Mouse (Mus musculus) MEL (cell line): ENCODE data around the gene Plcxd2.

Experiments
- CHD2 ChIP-seq: IDR thresholded peaks from 2 replicates; pipeline ENCODE4 v1.6.1; 2011; ENCODE audit warnings: low read length, improper control_type of control experiment
- CTCF ChIP-seq, 3 experiments: IDR thresholded peaks in 2 of 3; conservative IDR thresholded peaks in 1 of 3; 2 replicates each; pipeline ENCODE4 v1.5.1; 2011 to 2012; ENCODE audit warnings: low read length in 3 of 3, low read depth in 2 of 3, mild to moderate bottlenecking in 2 of 3, improper control_type of control experiment in 1 of 3, inconsistent platforms in 1 of 3, mixed read lengths in 1 of 3, moderate library complexity in 1 of 3; ENCODE audit not compliant: control insufficient read depth in 1 of 3, insufficient read depth in 1 of 3, poor library complexity in 1 of 3, severe bottlenecking in 1 of 3
- EP300 ChIP-seq, 2 experiments: IDR thresholded peaks; 2 replicates each; pipeline ENCODE4 v1.6.1; 2011; ENCODE audit warnings: improper control_type of control experiment in 2 of 2, low read length in 2 of 2, low read depth in 1 of 2, mild to moderate bottlenecking in 1 of 2
- HCFC1 ChIP-seq: IDR thresholded peaks from 2 replicates; pipeline ENCODE4 v1.6.1; 2012; ENCODE audit warnings: low read depth, mild to moderate bottlenecking, inconsistent platforms, low read length, improper control_type of control experiment, moderate library complexity
- JUND ChIP-seq: IDR thresholded peaks from 2 replicates; pipeline ENCODE4 v1.6.1; 2011; ENCODE audit warnings: low read depth, mild to moderate bottlenecking, improper control_type of control experiment, low read length
- MYC ChIP-seq: IDR thresholded peaks from 2 replicates; pipeline ENCODE4 v1.6.1; 2011; ENCODE audit warnings: low read depth, mild to moderate bottlenecking, low read length, improper control_type of control experiment, moderate library complexity
- POLR2A ChIP-seq, 2 experiments: IDR thresholded peaks; 2 replicates each; pipeline ENCODE4 v1.6.1; 2011 to 2012; ENCODE audit warnings: low read length in 2 of 2, mild to moderate bottlenecking in 2 of 2, control low read depth in 1 of 2, improper control_type of control experiment in 1 of 2, low read depth in 1 of 2, moderate library complexity in 1 of 2; ENCODE audit not compliant: control insufficient read depth in 1 of 2, insufficient read depth in 1 of 2, poor library complexity in 1 of 2
- UBTF ChIP-seq: IDR thresholded peaks from 2 replicates; pipeline ENCODE4 v1.6.1; 2012; ENCODE audit warnings: low read depth, mild to moderate bottlenecking, inconsistent platforms, low read length, improper control_type of control experiment, moderate library complexity, borderline replicate concordance; ENCODE audit not compliant: insufficient read depth
- USF1 ChIP-seq: IDR thresholded peaks from 2 replicates; pipeline ENCODE4 v1.6.1; 2014; ENCODE audit warnings: low read depth, mild to moderate bottlenecking, inconsistent platforms, low read length, improper control_type of control experiment, moderate library complexity
- ZNF384 ChIP-seq: IDR thresholded peaks from 2 replicates; pipeline ENCODE4 v1.6.1; 2012; ENCODE audit warnings: low read depth, mild to moderate bottlenecking, inconsistent platforms, low read length, improper control_type of control experiment

GRCm38 (mm10) chr16:45942169-45942891 is 67.7 kb downstream of the Plcxd2 start:
- no peak for TF ChIP-seq CTCF (IDR thresholded peaks at IDR 0.05 in 2 of 3, conservative IDR thresholded peaks at IDR 0.05 in 1 of 3; ENCODE audit: control insufficient read depth in 1 of 3, insufficient read depth in 1 of 3, low read depth in 2 of 3, low read length in 3 of 3, poor library complexity in 1 of 3, severe bottlenecking in 1 of 3)
- TF ChIP-seq USF1: no peak
- no peak for TF ChIP-seq HCFC1
- TF ChIP-seq ZNF384: no peak
- TF ChIP-seq UBTF: no peak
- TF ChIP-seq MYC: no peak
- no peak for TF ChIP-seq CHD2
- TF ChIP-seq JUND: no peak
- TF ChIP-seq POLR2A (IDR thresholded peaks at IDR 0.05; ENCODE audit: control insufficient read depth in 1 of 2, insufficient read depth in 1 of 2, low read depth in 1 of 2, low read length in 2 of 2, poor library complexity in 1 of 2): no peak
- TF ChIP-seq EP300 (IDR thresholded peaks at IDR 0.05; ENCODE audit: low read depth in 1 of 2, low read length in 2 of 2): no peak
